In genomic region chr12:71577349-71577748, GRCm38 (mm10) we compare ENCODE assay signal across 8 mouse cellular contexts.
A peak's percentile ranks its signal among the peaks of the same experiment; 100 is the strongest.
DNase-seq lines count a peak whose midpoint lies in the region; ATAC-seq lines count a peak whose summit lies in the region.

No protein-coding gene starts in this region.

- peaks cover 38% of the 10 kb centered on the region for H3K4me1 ChIP-seq in hindbrain, embryonic 10.5 days (replicated peaks)
- peaks cover 25% of the 10 kb centered on the region for H3K4me1 ChIP-seq in limb, embryonic 10.5 days

- DNase-seq in CD4-positive, CD25-positive, alpha-beta regulatory T cell, adult 2 months (ENCODE audit: low read depth, low spot score): peak; percentile 35
- DNase-seq in WW6 (ENCODE audit: low read depth, low spot score): peak; percentile 73
- peak; percentile 81 for DNase-seq in embryo, embryonic 10 days (ENCODE audit: low spot score)
- peak; percentile 38 for DNase-seq in hindbrain, embryonic 10.5 days (ENCODE audit: low spot score)
- peak; percentile 64 for DNase-seq in limb, embryonic 10.5 days (ENCODE audit: low spot score)
- DNase-seq in thymus, postnatal 4 days: peak; percentile 51
- DNase-seq in Muller cell, postnatal 12 days (ENCODE audit: inconsistent ontology term): no peak

- no peaks in the 10 kb centered on the region for H3K36me3 ChIP-seq in hindbrain, embryonic 10.5 days
- H3K36me3 ChIP-seq in limb, embryonic 10.5 days: no peaks in the 10 kb centered on the region

- H3K27me3 ChIP-seq in hindbrain, embryonic 10.5 days (ENCODE audit: insufficient read depth, poor library complexity, severe bottlenecking): no peaks in the 10 kb centered on the region
- H3K27me3 ChIP-seq in limb, embryonic 10.5 days (ENCODE audit: low read depth, poor library complexity, severe bottlenecking): peaks cover 11% of the 10 kb centered on the region; the same call in 1 of the 2 replicates

- H3K27ac ChIP-seq in hindbrain, embryonic 10.5 days: no peak overlapping the region
- no peak overlapping the region for H3K27ac ChIP-seq in limb, embryonic 10.5 days

- no peaks in the 10 kb centered on the region for H3K9me3 ChIP-seq in hindbrain, embryonic 10.5 days
- H3K9me3 ChIP-seq in limb, embryonic 10.5 days (replicated peaks): no peaks in the 10 kb centered on the region

- ATAC-seq in megakaryocyte-erythroid progenitor cell, adult 5-6 weeks (replicated peaks; ENCODE audit: low FRiP score, low TSS enrichment, poor library complexity, severe bottlenecking): 0 out of 2 replicates have a peak, but pooled peaks have one; percentile 18

- 13% methylated on average over 9 of the region's 9 CpGs for WGBS in hindbrain, embryonic 10.5 days
- WGBS in limb, embryonic 10.5 days: 6% methylated on average over 9 of the region's 9 CpGs

- H3K4me3 ChIP-seq in hindbrain, embryonic 10.5 days: peak overlapping the region; percentile 27; the same call in 1 of the 2 replicates
- peak overlapping the region; percentile 34 for H3K4me3 ChIP-seq in limb, embryonic 10.5 days
